Mouse (Mus musculus) olfactory bulb, adult 2 months (tissue): Measurements from ENCODE around the gene C1qa. TPM values are rescaled to one million over a fixed set of nuclear protein-coding genes. Genes with fewer than 3 reads are reported as not detected.

Source experiments
- H3K27ac ChIP-seq: fragments of 200-500 bp; 2 replicates; pipeline ENCODE4 v1.5.1; 2012; ENCODE audit warnings: low read depth, low read length; ENCODE audit not compliant: insufficient read depth
- H3K4me1 ChIP-seq: fragments of 200-500 bp; 2 replicates; pipeline ENCODE4 v1.6.1; 2012; ENCODE audit warnings: low read length; ENCODE audit not compliant: control insufficient read depth, insufficient read depth
- H3K4me3 ChIP-seq: fragments of 200-500 bp; 2 replicates; pipeline ENCODE4 v1.5.1; 2012; ENCODE audit warnings: mild to moderate bottlenecking, low read depth, low read length, moderate library complexity; ENCODE audit not compliant: insufficient read depth
- CTCF ChIP-seq: fragments of 200-500 bp; IDR thresholded peaks from 2 replicates; pipeline ENCODE4 v1.5.1; 2012; ENCODE audit warnings: low read depth, mild to moderate bottlenecking, low read length, moderate library complexity; ENCODE audit not compliant: insufficient read depth
- POLR2A ChIP-seq: fragments of 200-500 bp; IDR thresholded peaks from 2 replicates; pipeline ENCODE4 v1.6.1; 2012; ENCODE audit warnings: mild to moderate bottlenecking, low read depth, low read length, moderate library complexity; ENCODE audit not compliant: insufficient read depth
- WGBS: fragments of 180-500 bp; shearing (Covaris S2); methylation state at CpG from one replicate; pipeline ENCODE4 v1.1.7; 2018; 5-methylcytosine and 5-hydroxymethylcytosine counted together
- polyA plus RNA-seq: library from polyadenylated mRNA; stranded (reverse); fragments of >200 nt; gene quantifications from 2 replicates; pipeline ENCODE4 v1.2.4, GENCODE M21; 2012; ENCODE audit warnings: low replicate concordance; ENCODE audit not compliant: missing spikeins, insufficient read depth, insufficient read length

The C1qa gene
- polyA plus RNA-seq, 1 experiment: not detected

DNA sequence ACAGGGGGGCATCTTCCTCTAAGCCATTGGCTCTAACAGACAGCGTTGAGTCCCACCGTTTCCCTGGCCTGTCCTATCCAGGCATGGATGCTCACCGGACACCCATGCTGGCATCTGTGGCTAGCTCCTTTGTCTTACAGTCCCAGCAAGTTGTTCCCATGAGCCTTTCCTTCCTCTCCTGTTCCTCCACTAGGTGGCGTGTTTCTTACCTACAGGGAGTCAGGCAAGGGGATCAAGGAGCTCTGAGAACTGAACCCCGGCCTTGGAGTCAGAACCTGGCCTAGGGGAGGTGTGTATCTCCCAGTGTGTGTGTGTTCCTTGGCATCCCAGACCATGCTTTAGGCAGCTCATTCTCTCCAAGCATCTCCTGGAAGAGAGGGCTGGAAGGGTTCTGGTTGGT lies 30.3 kb upstream of the C1qa start:
- Histone ChIP-seq H3K4me3 (no peak overlapping the region), H3K4me1 (peaks cover 6% of the 10 kb centered on the region; the same call in 1 of the 2 replicates), H3K27ac (no peak overlapping the region)
- WGBS: 34% methylated on average over 5 of the region's 5 CpGs
- TF ChIP-seq POLR2A (no peak), CTCF (0 out of 2 replicates have a peak, but pooled peaks have one; percentile 14)

DNA sequence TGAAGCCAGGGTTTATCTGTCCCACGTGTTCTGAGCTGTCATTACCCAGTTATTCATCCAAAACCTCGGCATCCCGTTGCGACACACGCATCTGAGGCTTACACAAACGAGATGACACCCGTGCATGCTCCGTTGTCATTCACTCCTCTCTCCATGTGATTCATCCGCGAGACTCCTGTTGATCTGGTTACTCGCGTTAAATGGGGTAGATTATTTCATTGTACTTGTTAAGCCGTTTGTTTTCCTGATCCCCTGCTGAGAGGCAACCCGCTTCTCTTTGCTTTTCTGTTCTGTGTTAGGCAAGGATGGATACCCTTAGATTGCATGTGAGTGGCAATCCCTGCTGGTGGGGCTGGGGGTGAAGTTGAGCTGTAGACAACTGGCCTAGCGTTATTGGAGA lies 27.2 kb upstream of the C1qa start:
- peaks cover 6% of the 10 kb centered on the region; the same call in 1 of the 2 replicates for H3K4me1 ChIP-seq
- 17% methylated on average over 15 of the region's 15 CpGs for WGBS
- no peak overlapping the region for H3K4me3 ChIP-seq
- TF ChIP-seq POLR2A: no peak
- no peak for TF ChIP-seq CTCF
- no peak overlapping the region for H3K27ac ChIP-seq

DNA sequence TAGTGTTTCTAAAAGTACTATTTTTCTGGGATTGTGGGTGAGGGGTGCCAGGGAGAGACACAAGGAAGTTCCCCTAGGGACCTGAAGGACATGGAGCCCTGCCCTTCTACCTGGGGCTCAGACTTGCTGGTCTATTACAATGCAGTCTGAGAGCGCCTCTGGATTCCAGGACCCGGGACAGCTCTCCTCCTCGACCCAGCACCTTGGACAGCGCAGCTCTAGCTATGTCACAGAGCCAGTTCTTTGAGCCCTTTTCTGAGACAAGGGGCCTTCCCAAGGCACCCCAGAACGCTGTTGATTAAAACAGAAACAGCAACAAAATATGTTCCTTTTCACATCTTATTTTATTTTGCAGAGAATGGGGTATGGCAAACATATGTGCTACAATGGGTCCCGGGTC lies 25.9 kb upstream of the C1qa start:
- Histone ChIP-seq H3K4me3 (no peak overlapping the region), H3K4me1 (peaks cover 6% of the 10 kb centered on the region; the same call in 1 of the 2 replicates), H3K27ac (no peak overlapping the region)
- TF ChIP-seq CTCF (no peak), POLR2A (no peak)
- WGBS: 61% methylated on average over 6 of the region's 6 CpGs

DNA sequence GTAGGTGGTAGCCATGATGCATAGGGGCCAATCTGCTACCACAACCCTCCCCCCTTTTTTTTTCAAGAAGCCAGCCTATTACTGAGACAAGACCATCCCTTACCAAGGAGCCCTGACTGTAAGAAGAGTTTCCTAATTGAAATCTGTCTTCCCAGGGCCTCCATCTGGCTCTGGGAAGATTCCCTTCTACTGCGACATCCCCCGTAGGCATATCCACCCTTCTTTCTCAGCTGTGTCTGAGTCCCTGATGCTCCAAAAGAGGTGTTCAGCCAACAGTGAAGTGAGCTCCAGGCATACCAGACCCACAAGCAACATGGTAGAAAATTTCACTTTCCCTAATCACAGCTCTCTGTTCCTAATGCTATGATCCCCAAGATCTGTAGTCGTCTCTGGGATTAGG lies 20.9 kb upstream of the C1qa start:
- 87% methylated on average over 3 of the region's 3 CpGs for WGBS

DNA sequence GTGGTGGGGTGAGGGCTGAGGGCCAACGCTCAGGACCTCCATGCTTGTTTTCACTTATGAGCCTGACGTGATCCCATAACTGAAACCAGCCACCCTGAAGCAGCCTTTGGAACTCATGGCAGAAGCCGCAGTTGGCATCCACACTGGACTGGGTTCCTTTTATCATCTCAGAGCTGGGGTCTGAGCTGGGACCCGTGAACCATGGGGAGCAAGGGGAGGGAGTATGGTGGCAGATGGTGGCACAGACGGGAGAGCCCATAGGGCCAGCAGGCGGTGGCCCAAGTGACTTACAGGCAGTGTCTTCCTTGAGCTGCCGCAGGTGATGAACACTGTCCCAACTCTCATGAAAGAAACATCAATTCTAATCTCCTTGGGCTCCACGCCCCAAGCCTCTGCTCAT lies 20.2 kb upstream of the C1qa start:
- Histone ChIP-seq H3K4me1 (peaks cover 9% of the 10 kb centered on the region), H3K4me3 (no peak overlapping the region), H3K27ac (no peak overlapping the region)
- WGBS: 88% methylated on average over 8 of the region's 8 CpGs
- TF ChIP-seq POLR2A (no peak), CTCF (no peak)

More for the DNA sequence above, 20.9 kb upstream of the C1qa start:
- TF ChIP-seq POLR2A (no peak), CTCF (no peak)
- Histone ChIP-seq H3K4me1 (peaks cover 9% of the 10 kb centered on the region), H3K27ac (no peak overlapping the region), H3K4me3 (no peak overlapping the region)

DNA sequence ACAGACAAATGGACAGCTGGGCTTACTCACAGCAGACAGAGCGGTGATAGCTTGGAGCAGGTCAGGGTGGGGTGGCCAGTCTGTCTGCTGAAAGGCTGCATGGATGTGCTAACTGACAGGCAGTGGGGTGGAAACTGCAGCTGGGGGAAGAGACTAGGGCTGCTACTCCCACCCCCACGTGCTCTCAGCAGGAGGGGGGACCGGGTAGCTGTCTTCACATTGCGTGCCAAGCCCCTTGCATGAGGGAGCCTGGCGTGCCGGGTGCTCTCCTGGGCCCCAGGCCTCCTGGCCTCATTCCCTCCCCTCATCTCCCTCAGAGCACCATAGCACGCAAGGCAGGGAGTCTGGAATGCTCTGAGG lies 18.5 kb upstream of the C1qa start:
- Histone ChIP-seq H3K27ac (no peak overlapping the region), H3K4me3 (no peak overlapping the region), H3K4me1 (peaks cover 12% of the 10 kb centered on the region)
- WGBS: 37% methylated on average over 7 of the region's 7 CpGs
- TF ChIP-seq CTCF: no peak
- no peak for TF ChIP-seq POLR2A

DNA sequence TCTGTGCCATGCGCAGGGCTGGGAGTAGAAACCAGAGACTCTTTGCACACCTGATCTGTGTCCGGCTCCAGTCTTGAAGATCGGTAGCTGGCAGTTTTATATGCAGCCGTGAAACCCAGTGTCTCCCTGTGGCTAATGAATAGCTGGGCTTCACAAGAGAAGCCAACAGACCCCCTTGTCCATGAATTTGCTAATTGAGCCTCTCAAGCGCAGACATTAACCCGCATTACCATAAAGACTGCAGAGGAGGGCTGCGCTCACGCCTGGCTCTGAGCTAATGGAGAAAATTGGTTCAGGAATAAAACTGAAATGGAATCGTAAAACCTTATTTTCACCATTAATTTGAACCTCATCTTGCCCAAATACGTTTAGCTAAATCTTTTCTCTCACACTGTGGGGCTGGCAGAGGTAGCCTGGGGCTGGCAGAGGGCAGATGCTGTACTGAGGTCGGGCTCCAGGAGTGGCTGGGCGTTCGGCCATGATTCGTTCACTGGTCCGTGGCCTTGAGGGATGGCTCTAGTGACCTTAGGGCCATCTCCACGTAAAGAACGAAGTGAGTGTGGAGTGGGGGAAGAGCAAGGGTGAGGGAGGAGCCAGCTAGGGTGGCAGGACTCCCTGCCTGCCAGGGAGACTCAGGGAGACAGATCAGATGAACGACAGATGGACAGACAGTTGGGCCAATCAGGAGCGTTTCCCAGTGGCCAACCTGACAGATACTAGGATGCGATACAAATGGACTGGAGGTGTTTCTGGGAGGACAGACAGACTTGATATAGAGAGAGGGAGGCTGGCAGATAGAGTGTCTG lies 18.0 kb upstream of the C1qa start:
- H3K4me3 ChIP-seq: no peak overlapping the region
- WGBS: 60% methylated on average over 20 of the region's 20 CpGs
- no peak overlapping the region for H3K27ac ChIP-seq
- H3K4me1 ChIP-seq: peaks cover 15% of the 10 kb centered on the region
- TF ChIP-seq CTCF (no peak), POLR2A (no peak)

DNA sequence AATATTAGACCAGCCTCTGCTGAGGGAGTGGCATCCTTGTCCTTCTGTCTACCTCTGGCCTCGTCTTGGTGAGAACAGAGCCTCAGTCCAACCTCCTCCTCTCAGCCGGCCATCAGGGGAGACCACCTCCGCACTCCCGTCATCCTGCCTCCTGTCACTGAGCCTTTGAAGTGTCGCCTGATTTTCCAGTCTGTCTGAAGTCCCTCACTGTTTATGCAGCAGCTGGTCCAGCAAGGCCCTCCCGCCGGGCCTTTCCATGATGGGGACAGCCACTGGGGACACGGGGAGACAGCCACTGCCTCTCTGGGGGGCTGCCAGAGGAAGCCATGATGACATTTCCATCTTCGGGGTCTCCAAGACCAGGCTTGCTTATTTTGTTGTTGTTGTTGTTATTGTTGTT lies 14.2 kb upstream of the C1qa start:
- Histone ChIP-seq H3K4me3 (no peak overlapping the region), H3K4me1 (peaks cover 22% of the 10 kb centered on the region), H3K27ac (no peak overlapping the region)
- TF ChIP-seq POLR2A (no peak), CTCF (no peak)
- 51% methylated on average over 9 of the region's 9 CpGs for WGBS

DNA sequence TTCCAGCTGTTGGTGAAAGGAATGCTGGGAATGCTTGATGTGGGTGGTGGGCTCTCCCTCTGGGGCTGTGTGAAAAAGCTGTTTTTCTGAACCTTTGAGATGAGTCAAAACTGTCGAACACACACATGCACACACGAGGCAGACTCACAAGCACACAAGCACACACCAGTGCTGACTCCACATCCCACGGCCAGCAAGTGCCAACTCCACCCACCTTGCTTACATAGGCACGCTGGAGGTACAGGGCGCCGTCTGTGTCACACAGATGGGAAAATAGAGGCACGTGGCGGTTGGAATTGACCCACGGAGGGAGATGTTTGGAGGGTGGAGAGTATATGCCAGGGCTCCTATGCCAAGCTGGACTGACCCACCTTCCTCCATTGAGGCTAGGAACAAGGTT lies 13.2 kb upstream of the C1qa start:
- H3K4me1 ChIP-seq: peaks cover 14% of the 10 kb centered on the region
- WGBS: 45% methylated on average over 9 of the region's 9 CpGs
- TF ChIP-seq POLR2A (no peak), CTCF (no peak)
- H3K4me3 ChIP-seq: no peak overlapping the region
- H3K27ac ChIP-seq: no peak overlapping the region
